Mouse (Mus musculus): ENCODE measurements around the gene Zbtb44.

GRCm38 (mm10) chr9:31017616-31018015 lies 12.8 kb upstream of the Zbtb44 start:
- TF ChIP-seq POLR2A (IDR thresholded peaks at IDR 0.05; ENCODE audit: borderline replicate concordance, low read depth, low read length): no peak
- TF ChIP-seq CTCF (IDR thresholded peaks at IDR 0.05; ENCODE audit: low read depth, low read length): no peak

Data from bone marrow macrophage, adult 2 months (primary cell).